Mouse (Mus musculus) liver, adult 2 months (tissue): Measurements from ENCODE around the gene Grm7.

ENCODE experiments used
- CTCF ChIP-seq: fragments of 200-500 bp; IDR thresholded peaks from 2 replicates; pipeline ENCODE4 v1.5.1; 2011; ENCODE audit warnings: low read depth, low read length, control low read depth
- POLR2A ChIP-seq: fragments of 200-500 bp; IDR thresholded peaks from 2 replicates; pipeline ENCODE4 v1.6.1; 2011; ENCODE audit warnings: low read length, control low read depth; ENCODE audit not compliant: insufficient read depth; ENCODE audit errors: extremely low read depth

DNA sequence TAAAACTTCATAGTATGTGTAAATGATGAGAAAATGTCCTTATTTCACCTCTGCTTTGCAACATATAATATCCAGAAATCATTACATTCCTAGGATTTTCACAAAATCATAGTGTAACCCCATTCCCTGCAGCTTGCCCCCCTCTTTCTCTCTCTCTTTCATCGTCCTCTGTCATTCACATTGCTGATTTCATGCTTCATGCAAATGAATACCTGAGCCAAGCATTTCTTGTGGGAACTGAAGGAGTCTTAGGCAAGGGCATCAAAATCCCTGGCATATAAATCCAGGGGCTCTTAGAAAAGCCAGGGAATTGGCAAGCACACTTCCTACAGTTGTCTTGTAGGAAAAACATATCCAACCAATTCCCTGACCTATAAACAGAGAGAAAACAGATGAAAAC is 127.3 kb downstream of the Grm7 start:
- no peak for TF ChIP-seq CTCF
- TF ChIP-seq POLR2A: no peak
